Comparison of ENCODE assay signal across 15 mouse cellular contexts in the genomic region with DNA sequence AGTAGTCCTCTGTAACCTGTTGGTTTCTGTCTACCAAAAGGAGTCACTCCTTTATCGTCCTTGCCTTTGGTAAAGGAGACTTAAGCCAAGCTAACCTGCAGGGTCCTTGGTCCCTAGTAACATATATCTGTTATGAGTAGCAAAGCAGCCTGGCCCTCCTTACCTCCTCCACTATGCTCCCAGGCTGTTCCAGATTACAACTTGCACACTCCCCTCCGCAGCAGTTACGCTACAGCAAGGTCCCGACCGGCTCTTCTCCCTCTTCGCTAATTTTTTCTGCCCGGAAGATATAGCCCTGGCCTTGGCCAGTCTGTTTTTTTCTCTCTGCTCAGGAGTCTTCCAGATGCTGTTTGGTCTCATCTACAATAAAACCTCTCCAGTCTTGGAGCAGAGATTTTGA. TPM values are rescaled to one million over a fixed set of nuclear protein-coding genes. Genes with fewer than 3 reads are reported as not detected.
A peak's percentile ranks its signal among the peaks of the same experiment; 100 is the strongest.
DNase-seq lines count a peak whose midpoint lies in the region; ATAC-seq lines count a peak whose summit lies in the region.
"Had no signal": no experiment of that assay in that cellular context is flagged by ENCODE, and none has a peak within 500 bp of the region (broad histone marks: within the 10 kb centered on the region; RNA-seq: fewer than 3 reads in every experiment).

No protein-coding gene starts in this region.

- 88% methylated on average over 7 of the region's 7 CpGs for WGBS in limb, embryonic 10.5 days
- 83% methylated on average over 7 of the region's 7 CpGs for WGBS in midbrain, embryonic 14.5 days

- H3K27ac ChIP-seq in limb, embryonic 10.5 days = peak overlapping the region; percentile 34; the same call in 1 of the 2 replicates
- no peak overlapping the region for H3K27ac ChIP-seq in midbrain, embryonic 14.5 days (replicated peaks; ENCODE audit: low read depth, low read length)
- H3K27ac ChIP-seq: forebrain, embryonic 13.5 days; heart, adult 2 months; heart, embryonic 15.5 days; hindbrain, embryonic 14.5 days had no signal

- no peaks in the 10 kb centered on the region for H3K9me3 ChIP-seq in limb, embryonic 10.5 days (replicated peaks)
- no peaks in the 10 kb centered on the region for H3K9me3 ChIP-seq in midbrain, embryonic 14.5 days (ENCODE audit: control insufficient read depth, low read length)
- H3K9me3 ChIP-seq: embryonic facial prominence, embryonic 10.5 days; forebrain, embryonic 13.5 days; heart, embryonic 15.5 days; hindbrain, embryonic 10.5 days had no signal

- H3K36me3 ChIP-seq in limb, embryonic 10.5 days = peaks cover 6% of the 10 kb centered on the region
- H3K36me3 ChIP-seq in midbrain, embryonic 14.5 days (ENCODE audit: control insufficient read depth, insufficient read depth, low read length) = peaks cover 6% of the 10 kb centered on the region; the same call in 1 of the 2 replicates
- H3K36me3 ChIP-seq: heart, embryonic 15.5 days had no signal

- H3K4me3 ChIP-seq in limb, embryonic 10.5 days = no peak overlapping the region
- H3K4me3 ChIP-seq in midbrain, embryonic 14.5 days (replicated peaks; ENCODE audit: low read depth, low read length) = no peak overlapping the region
- H3K4me3 ChIP-seq: heart, adult 2 months had no signal

- peaks cover 51% of the 10 kb centered on the region for H3K4me1 ChIP-seq in limb, embryonic 10.5 days
- peaks cover 13% of the 10 kb centered on the region for H3K4me1 ChIP-seq in midbrain, embryonic 14.5 days (ENCODE audit: control insufficient read depth, insufficient read depth, low read length)

- no peak overlapping the region for H3K4me2 ChIP-seq in midbrain, embryonic 14.5 days (ENCODE audit: low read length)
- H3K4me2 ChIP-seq: forebrain, embryonic 13.5 days; heart, embryonic 11.5 days; heart, embryonic 15.5 days had no signal

- H3K27me3 ChIP-seq in limb, embryonic 10.5 days (ENCODE audit: low read depth, poor library complexity, severe bottlenecking) = no peaks in the 10 kb centered on the region
- no peaks in the 10 kb centered on the region for H3K27me3 ChIP-seq in midbrain, embryonic 14.5 days (ENCODE audit: control insufficient read depth, insufficient read depth, low read length)
- H3K27me3 ChIP-seq: forebrain, embryonic 13.5 days; heart, embryonic 15.5 days had no signal

- no peak overlapping the region for H3K9ac ChIP-seq in midbrain, embryonic 14.5 days (replicated peaks; ENCODE audit: low read length)
- H3K9ac ChIP-seq: forebrain, embryonic 13.5 days; forebrain, postnatal 0 days; heart, embryonic 15.5 days; hindbrain, embryonic 14.5 days had no signal

- peak; percentile 41 for DNase-seq in cerebellum, adult 11-12 months
- no peak for DNase-seq in cerebellum, postnatal 14 days
- peak; percentile 84 for DNase-seq in heart, adult 11 months
- DNase-seq in heart, postnatal 25 days (ENCODE audit: low spot score) = no peak
- DNase-seq in limb, embryonic 10.5 days (ENCODE audit: low spot score) = no peak
- peak; percentile 72 for DNase-seq in testis, postnatal 14 days (ENCODE audit: low spot score)
- DNase-seq in midbrain, embryonic 14.5 days = no peak

- intact Hi-C loops in heart, postnatal 25 days (cut with DNase I) = loop anchor here (5.0 kb wide), 1 partner anchor 81 kb away; a partner anchor contains a TSS

- ATAC-seq in midbrain, embryonic 14.5 days (ENCODE audit: low FRiP score, low TSS enrichment) = no peak

RNA-seq across cellular contexts. Expression of a gene that starts 2.2 kb away (rescaled TPM):
- 10 to 100 TPM; 17.8 to 18.7 TPM for total RNA-seq in heart, postnatal 25 days (2021)
- polyA plus RNA-seq in limb, embryonic 10.5 days (2016; fragmentation: Nextera tagmentation; extraction: Ambion mirVana) = 60.3 and 66.4 TPM in 2 replicates
- polyA plus RNA-seq in midbrain, embryonic 14.5 days (2014; fragmentation: Nextera tagmentation; extraction: Ambion mirVana) = 46.3 and 50.3 TPM in 2 replicates

RNA-seq across cellular contexts. Expression of a gene that starts 3.0 kb away (rescaled TPM):
- 10 to 100 TPM; 14.8 to 18.5 TPM for total RNA-seq in heart, postnatal 25 days (2021)
- 30.4 and 32.8 TPM in 2 replicates for polyA plus RNA-seq in limb, embryonic 10.5 days (2016; fragmentation: Nextera tagmentation; extraction: Ambion mirVana)
- 26.3 and 35.0 TPM in 2 replicates for polyA plus RNA-seq in midbrain, embryonic 14.5 days (2014; fragmentation: Nextera tagmentation; extraction: Ambion mirVana)

RNA-seq across cellular contexts. Expression of a gene that starts 47.9 kb away (rescaled TPM):
- 1 to 10 TPM in 1 of 2 experiments, under 1 TPM in 1; 0.96 to 1.3 TPM for total RNA-seq in heart, postnatal 25 days (2021)
- polyA plus RNA-seq in limb, embryonic 10.5 days (2016; fragmentation: Nextera tagmentation; extraction: Ambion mirVana) = 0.76 and 1.3 TPM in 2 replicates
- polyA plus RNA-seq in midbrain, embryonic 14.5 days (2014; fragmentation: Nextera tagmentation; extraction: Ambion mirVana) = 0.92 and 1.6 TPM in 2 replicates

Comparison
In these comparisons a context has a peak if more than half of its experiments do, and no peak if none do; other contexts are left out.
1. DNase-seq: peak in cerebellum, adult 11-12 months (single experiment), heart, adult 11 months (single experiment) and testis, postnatal 14 days (single experiment); none in cerebellum, postnatal 14 days (0 of 2), heart, postnatal 25 days (single experiment), limb, embryonic 10.5 days (single experiment) and midbrain, embryonic 14.5 days (single experiment).